Mouse (Mus musculus): ENCODE results near the gene Il17c.

DNA sequence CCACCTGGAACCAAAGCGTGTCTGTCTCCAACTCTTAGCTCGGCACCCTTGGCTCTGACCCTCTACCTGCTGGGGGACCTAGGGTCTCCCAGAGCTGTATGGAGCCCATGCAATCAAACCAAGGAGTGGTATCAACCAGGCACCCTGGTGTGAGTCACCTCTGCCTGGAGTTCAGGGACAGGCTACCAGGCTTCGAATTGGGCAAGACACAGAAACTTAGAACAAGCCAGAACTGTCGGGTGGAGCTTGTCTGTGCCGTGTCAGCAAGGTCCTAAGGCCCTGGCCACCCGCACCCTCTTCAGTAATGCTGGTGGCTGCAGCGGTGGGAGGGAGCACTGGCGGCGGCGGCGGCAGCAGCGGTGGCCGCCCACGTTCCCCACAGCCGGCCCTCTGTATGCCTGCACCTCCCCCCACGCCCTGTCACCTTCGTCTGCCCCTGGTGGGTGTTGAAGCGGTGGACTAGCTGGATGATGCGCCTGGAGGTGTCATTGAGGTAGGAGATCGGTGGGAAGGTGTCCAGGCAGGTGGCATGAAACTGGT is 14.8 kb downstream of the Il17c start:
- TF ChIP-seq POLR2A (IDR thresholded peaks at IDR 0.05; ENCODE audit: insufficient read depth, low read depth, low read length) = no peak
- no peak for TF ChIP-seq CTCF (IDR thresholded peaks at IDR 0.05)

Measured in heart, adult 2 months (tissue).